Mouse (Mus musculus) kidney, postnatal 36 days (tissue): ENCODE data around the gene Akap17b.

Experiments used
- DNase-seq, 2 experiments: peaks; one replicate each; pipeline ENCODE4 v3.0.0; 2021 to 2022; ENCODE audit warnings: mixed read lengths in 2 of 2

Akap17b gene

GRCm38 (mm10) chrX:36586629-36587303 is 58.4 kb downstream of the Akap17b start:
- no peak for DNase-seq

- DNase-seq, result no peak
Measured at GRCm38 (mm10) chrX:36562079-36562478, 83.1 kb downstream of the Akap17b start.

GRCm38 (mm10) chrX:36561650-36562049 is 83.5 kb downstream of the Akap17b start:
- DNase-seq, result peak; percentile 68 to 82

DNA sequence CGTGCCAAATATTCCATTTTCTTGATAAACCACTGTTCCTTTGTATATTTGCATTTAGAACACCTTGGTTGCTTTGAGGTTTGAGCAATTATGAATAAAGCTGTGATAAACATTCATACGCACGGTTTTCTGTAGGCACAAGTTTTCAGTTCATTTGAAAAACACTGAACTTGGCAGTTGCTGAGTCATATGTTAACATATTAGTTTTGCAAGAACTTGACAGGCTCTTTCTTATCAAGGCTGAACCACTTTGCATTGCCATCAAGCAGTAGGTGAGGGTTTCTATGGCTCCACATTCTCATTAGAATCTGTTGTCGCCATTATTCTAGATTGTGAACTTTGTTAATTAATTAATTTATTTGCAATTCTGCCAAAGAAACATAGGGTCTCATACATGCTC is 85.0 kb downstream of the Akap17b start:
- no peak for DNase-seq
